Mouse (Mus musculus): ENCODE measurements at regions not wholly inside any gene's neighbourhood (a gene's known extent, or its start where the extent isn't known, plus 50 kb on each side); places are given as distances from the start of the nearest gene placed in this dataset.

- no peak overlapping the region for H3K4me3 ChIP-seq (ENCODE audit: insufficient read depth in 1 of 2, low read depth in 1 of 2, low read length in 2 of 2, poor library complexity in 1 of 2, severe bottlenecking in 1 of 2)
- DNase-seq (ENCODE audit: low read depth, low spot score) = no peak
- no peak overlapping the region for H3K9ac ChIP-seq (ENCODE audit: insufficient read depth, low read depth, low read length, poor library complexity, severe bottlenecking)
- no peaks in the 10 kb centered on the region for H3K4me1 ChIP-seq (ENCODE audit: control insufficient read depth in 2 of 2, insufficient read depth in 2 of 2, low read length in 2 of 2, poor library complexity in 1 of 2)
- TF ChIP-seq ZNF384 (IDR thresholded peaks at IDR 0.05; ENCODE audit: low read depth, low read length) (no peak), MAFK (IDR thresholded peaks at IDR 0.05; ENCODE audit: insufficient read depth, low read depth, low read length) (no peak), CHD2 (IDR thresholded peaks at IDR 0.05; ENCODE audit: low read depth, low read length) (no peak), HCFC1 (IDR thresholded peaks at IDR 0.05; ENCODE audit: borderline replicate concordance, insufficient read depth, low read length) (no peak), ZC3H11A (IDR thresholded peaks at IDR 0.05; ENCODE audit: borderline replicate concordance, low read depth, low read length) (no peak)
- no peak overlapping the region for H3K27ac ChIP-seq (ENCODE audit: insufficient read depth, low read depth, low read length, poor library complexity, severe bottlenecking)
- in situ Hi-C loops (cut with MboI; ENCODE audit: low sequenced_read_pairs in 2 of 2, unreplicated experiment in 2 of 2) = no loop called here
- H3K9me3 ChIP-seq (ENCODE audit: control insufficient read depth, insufficient read depth, low read depth, low read length) = no peaks in the 10 kb centered on the region
- H3K36me3 ChIP-seq (ENCODE audit: control insufficient read depth, insufficient read depth, low read length, poor library complexity, severe bottlenecking) = no peaks in the 10 kb centered on the region
These were observed 171.9 kb downstream of the Emx2 start for GRCm38 (mm10) chr19:59630095-59630494.

- H3K4me3 ChIP-seq (ENCODE audit: insufficient read depth in 1 of 2, low read depth in 1 of 2, low read length in 2 of 2, poor library complexity in 1 of 2, severe bottlenecking in 1 of 2) = no peak overlapping the region
- H3K9ac ChIP-seq (ENCODE audit: insufficient read depth, low read depth, low read length, poor library complexity, severe bottlenecking) = no peak overlapping the region
- TF ChIP-seq MAFK (IDR thresholded peaks at IDR 0.05; ENCODE audit: insufficient read depth, low read depth, low read length) = no peak
- no peak for TF ChIP-seq ZC3H11A (IDR thresholded peaks at IDR 0.05; ENCODE audit: borderline replicate concordance, low read depth, low read length)
- no peak for TF ChIP-seq ZNF384 (IDR thresholded peaks at IDR 0.05; ENCODE audit: low read depth, low read length)
- no peak for TF ChIP-seq CHD2 (IDR thresholded peaks at IDR 0.05; ENCODE audit: low read depth, low read length)
- TF ChIP-seq HCFC1 (IDR thresholded peaks at IDR 0.05; ENCODE audit: borderline replicate concordance, insufficient read depth, low read length) = no peak
- DNase-seq (ENCODE audit: low read depth, low spot score) = no peak
- no peak overlapping the region for H3K27ac ChIP-seq (ENCODE audit: insufficient read depth, low read depth, low read length, poor library complexity, severe bottlenecking)
- H3K9me3 ChIP-seq (ENCODE audit: control insufficient read depth, insufficient read depth, low read depth, low read length) = no peaks in the 10 kb centered on the region
- in situ Hi-C loops (cut with MboI; ENCODE audit: low sequenced_read_pairs in 2 of 2, unreplicated experiment in 2 of 2) = no loop called here
- H3K36me3 ChIP-seq (ENCODE audit: control insufficient read depth, insufficient read depth, low read length, poor library complexity, severe bottlenecking) = no peaks in the 10 kb centered on the region
- no peaks in the 10 kb centered on the region for H3K4me1 ChIP-seq (ENCODE audit: control insufficient read depth in 2 of 2, insufficient read depth in 2 of 2, low read length in 2 of 2, poor library complexity in 1 of 2)
These were observed 172.5 kb downstream of the Emx2 start for GRCm38 (mm10) chr19:59630706-59631105.

GRCm38 (mm10) chr19:59631541-59631940 is 173.4 kb downstream of the Emx2 start:
- H3K9ac ChIP-seq (ENCODE audit: insufficient read depth, low read depth, low read length, poor library complexity, severe bottlenecking) = no peak overlapping the region
- no peak for DNase-seq (ENCODE audit: low read depth, low spot score)
- H3K4me3 ChIP-seq (ENCODE audit: insufficient read depth in 1 of 2, low read depth in 1 of 2, low read length in 2 of 2, poor library complexity in 1 of 2, severe bottlenecking in 1 of 2) = no peak overlapping the region
- no peaks in the 10 kb centered on the region for H3K4me1 ChIP-seq (ENCODE audit: control insufficient read depth in 2 of 2, insufficient read depth in 2 of 2, low read length in 2 of 2, poor library complexity in 1 of 2)
- H3K36me3 ChIP-seq (ENCODE audit: control insufficient read depth, insufficient read depth, low read length, poor library complexity, severe bottlenecking) = no peaks in the 10 kb centered on the region
- in situ Hi-C loops (cut with MboI; ENCODE audit: low sequenced_read_pairs in 2 of 2, unreplicated experiment in 2 of 2) = no loop called here
- TF ChIP-seq MAFK (IDR thresholded peaks at IDR 0.05; ENCODE audit: insufficient read depth, low read depth, low read length) (no peak), ZC3H11A (IDR thresholded peaks at IDR 0.05; ENCODE audit: borderline replicate concordance, low read depth, low read length) (no peak), ZNF384 (IDR thresholded peaks at IDR 0.05; ENCODE audit: low read depth, low read length) (no peak), CHD2 (IDR thresholded peaks at IDR 0.05; ENCODE audit: low read depth, low read length) (no peak), HCFC1 (IDR thresholded peaks at IDR 0.05; ENCODE audit: borderline replicate concordance, insufficient read depth, low read length) (no peak)
- no peaks in the 10 kb centered on the region for H3K9me3 ChIP-seq (ENCODE audit: control insufficient read depth, insufficient read depth, low read depth, low read length)
- no peak overlapping the region for H3K27ac ChIP-seq (ENCODE audit: insufficient read depth, low read depth, low read length, poor library complexity, severe bottlenecking)

GRCm38 (mm10) chr19:59636271-59636670 is 178.1 kb downstream of the Emx2 start:
- DNase-seq (ENCODE audit: low read depth, low spot score) = no peak
- Histone ChIP-seq H3K27ac (ENCODE audit: insufficient read depth, low read depth, low read length, poor library complexity, severe bottlenecking) (no peak overlapping the region), H3K4me3 (ENCODE audit: insufficient read depth in 1 of 2, low read depth in 1 of 2, low read length in 2 of 2, poor library complexity in 1 of 2, severe bottlenecking in 1 of 2) (no peak overlapping the region), H3K9ac (ENCODE audit: insufficient read depth, low read depth, low read length, poor library complexity, severe bottlenecking) (no peak overlapping the region), H3K36me3 (ENCODE audit: control insufficient read depth, insufficient read depth, low read length, poor library complexity, severe bottlenecking) (no peaks in the 10 kb centered on the region), H3K4me1 (ENCODE audit: control insufficient read depth in 2 of 2, insufficient read depth in 2 of 2, low read length in 2 of 2, poor library complexity in 1 of 2) (no peaks in the 10 kb centered on the region), H3K9me3 (ENCODE audit: control insufficient read depth, insufficient read depth, low read depth, low read length) (no peaks in the 10 kb centered on the region)
- in situ Hi-C loops (cut with MboI; ENCODE audit: low sequenced_read_pairs in 2 of 2, unreplicated experiment in 2 of 2) = no loop called here
- TF ChIP-seq HCFC1 (IDR thresholded peaks at IDR 0.05; ENCODE audit: borderline replicate concordance, insufficient read depth, low read length) (no peak), ZNF384 (IDR thresholded peaks at IDR 0.05; ENCODE audit: low read depth, low read length) (0 out of 2 replicates have a peak, but pooled peaks have one; percentile 31), ZC3H11A (IDR thresholded peaks at IDR 0.05; ENCODE audit: borderline replicate concordance, low read depth, low read length) (no peak)

GRCm38 (mm10) chr19:59642606-59643005 is 184.4 kb downstream of the Emx2 start:
- no peaks in the 10 kb centered on the region for H3K4me1 ChIP-seq (ENCODE audit: control insufficient read depth in 2 of 2, insufficient read depth in 2 of 2, low read length in 2 of 2, poor library complexity in 1 of 2)
- no peaks in the 10 kb centered on the region for H3K36me3 ChIP-seq (ENCODE audit: control insufficient read depth, insufficient read depth, low read length, poor library complexity, severe bottlenecking)
- DNase-seq (ENCODE audit: low read depth, low spot score) = no peak
- H3K27ac ChIP-seq (ENCODE audit: insufficient read depth, low read depth, low read length, poor library complexity, severe bottlenecking) = no peak overlapping the region
- no peak overlapping the region for H3K9ac ChIP-seq (ENCODE audit: insufficient read depth, low read depth, low read length, poor library complexity, severe bottlenecking)
- no peaks in the 10 kb centered on the region for H3K9me3 ChIP-seq (ENCODE audit: control insufficient read depth, insufficient read depth, low read depth, low read length)
- no peak overlapping the region for H3K4me3 ChIP-seq (ENCODE audit: insufficient read depth in 1 of 2, low read depth in 1 of 2, low read length in 2 of 2, poor library complexity in 1 of 2, severe bottlenecking in 1 of 2)
- TF ChIP-seq CHD2 (IDR thresholded peaks at IDR 0.05; ENCODE audit: low read depth, low read length) (no peak), ZNF384 (IDR thresholded peaks at IDR 0.05; ENCODE audit: low read depth, low read length) (no peak), HCFC1 (IDR thresholded peaks at IDR 0.05; ENCODE audit: borderline replicate concordance, insufficient read depth, low read length) (no peak), ZC3H11A (IDR thresholded peaks at IDR 0.05; ENCODE audit: borderline replicate concordance, low read depth, low read length) (no peak), MAFK (IDR thresholded peaks at IDR 0.05; ENCODE audit: insufficient read depth, low read depth, low read length) (no peak)
- in situ Hi-C loops (cut with MboI; ENCODE audit: low sequenced_read_pairs in 2 of 2, unreplicated experiment in 2 of 2) = no loop called here
